Mouse (Mus musculus): Measurements from ENCODE around the gene Kif26a. TPM values are rescaled to one million over a fixed set of nuclear protein-coding genes. Genes with fewer than 3 reads are reported as not detected.

The Kif26a gene
- polyA plus RNA-seq, 1 experiment from 2014 or later: 0.89 TPM

DNA sequence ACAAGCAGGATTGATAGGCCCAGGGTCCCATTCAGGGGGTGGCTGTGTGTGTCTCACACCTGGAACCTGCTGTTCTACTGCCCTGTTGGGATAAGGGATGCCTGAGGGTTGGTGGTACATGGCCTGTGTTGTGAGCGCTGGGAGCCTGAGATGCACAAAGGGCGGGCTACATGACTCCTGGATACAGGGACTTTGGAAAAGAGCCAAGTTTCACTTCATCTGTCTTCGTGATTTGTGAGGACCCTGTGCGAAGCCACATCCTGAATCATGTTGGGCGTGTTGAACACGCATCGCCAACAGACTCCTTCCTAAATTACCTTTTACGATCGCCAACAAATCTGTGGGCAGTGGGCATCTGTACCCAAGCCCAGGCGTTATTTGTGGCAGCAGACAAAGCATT lies 50.6 kb downstream of the Kif26a start:
- Histone ChIP-seq H3K4me1 (replicated peaks; ENCODE audit: control insufficient read depth, insufficient read depth, low read length) (no peaks in the 10 kb centered on the region), H3K9me3 (ENCODE audit: control insufficient read depth) (no peaks in the 10 kb centered on the region), H3K27ac (ENCODE audit: low read depth, low read length) (no peak overlapping the region), H3K4me2 (replicated peaks; ENCODE audit: low read depth) (no peak overlapping the region), H3K36me3 (ENCODE audit: control insufficient read depth, insufficient read depth) (no peaks in the 10 kb centered on the region), H3K9ac (ENCODE audit: low read depth, low read length) (no peak overlapping the region), H3K27me3 (replicated peaks; ENCODE audit: control insufficient read depth, insufficient read depth, low read length) (no peaks in the 10 kb centered on the region), H3K4me3 (ENCODE audit: low read depth, low read length) (no peak overlapping the region)
- no peak for TF ChIP-seq CTCF (IDR thresholded peaks at IDR 0.05; ENCODE audit: low read depth)
- 80% methylated on average over 10 of the region's 10 CpGs for WGBS
- ATAC-seq: no peak

GRCm38 (mm10) chr12:112199363-112199762 lies 53.4 kb downstream of the Kif26a start:
- no peak overlapping the region for H3K4me3 ChIP-seq (ENCODE audit: low read depth, low read length)
- no peak overlapping the region for H3K9ac ChIP-seq (ENCODE audit: low read depth, low read length)
- no peaks in the 10 kb centered on the region for H3K36me3 ChIP-seq (ENCODE audit: control insufficient read depth, insufficient read depth)
- TF ChIP-seq CTCF (IDR thresholded peaks at IDR 0.05; ENCODE audit: low read depth): no peak
- ATAC-seq: no peak
- no peaks in the 10 kb centered on the region for H3K4me1 ChIP-seq (replicated peaks; ENCODE audit: control insufficient read depth, insufficient read depth, low read length)
- H3K4me2 ChIP-seq (replicated peaks; ENCODE audit: low read depth): no peak overlapping the region
- no peaks in the 10 kb centered on the region for H3K9me3 ChIP-seq (ENCODE audit: control insufficient read depth)
- no peaks in the 10 kb centered on the region for H3K27me3 ChIP-seq (replicated peaks; ENCODE audit: control insufficient read depth, insufficient read depth, low read length)
- WGBS: 61% methylated on average over 3 of the region's 3 CpGs
- H3K27ac ChIP-seq (ENCODE audit: low read depth, low read length): no peak overlapping the region

DNA sequence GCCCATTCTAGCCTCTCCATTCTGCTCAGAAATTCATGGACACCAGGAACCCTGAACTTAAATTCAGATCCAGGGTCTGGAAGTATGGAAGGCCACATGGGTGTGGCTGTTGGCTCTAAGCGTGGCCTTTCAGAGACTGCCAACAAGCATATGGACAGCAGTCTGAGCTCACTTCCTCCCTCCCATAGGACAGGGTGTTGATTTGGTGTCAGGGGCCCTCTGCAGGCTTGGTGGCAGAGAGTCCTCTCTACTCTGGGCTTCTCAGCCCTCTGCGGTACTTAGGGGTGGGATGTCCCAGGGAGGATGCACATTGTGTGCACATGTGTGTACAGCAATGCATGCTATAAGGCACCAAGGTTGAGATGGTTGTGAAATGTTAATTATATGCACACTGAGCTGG lies 54.0 kb downstream of the Kif26a start:
- Histone ChIP-seq H3K4me2 (replicated peaks; ENCODE audit: low read depth) (no peak overlapping the region), H3K4me3 (ENCODE audit: low read depth, low read length) (no peak overlapping the region), H3K27ac (ENCODE audit: low read depth, low read length) (no peak overlapping the region), H3K9me3 (ENCODE audit: control insufficient read depth) (no peaks in the 10 kb centered on the region), H3K9ac (ENCODE audit: low read depth, low read length) (no peak overlapping the region), H3K27me3 (replicated peaks; ENCODE audit: control insufficient read depth, insufficient read depth, low read length) (no peaks in the 10 kb centered on the region), H3K36me3 (ENCODE audit: control insufficient read depth, insufficient read depth) (no peaks in the 10 kb centered on the region), H3K4me1 (replicated peaks; ENCODE audit: control insufficient read depth, insufficient read depth, low read length) (no peaks in the 10 kb centered on the region)
- no peak for ATAC-seq
- WGBS: 62% methylated on average over 2 of the region's 2 CpGs
- peak; percentile 29; the same call in 1 of the 2 replicates for TF ChIP-seq CTCF (IDR thresholded peaks at IDR 0.05; ENCODE audit: low read depth)

DNA sequence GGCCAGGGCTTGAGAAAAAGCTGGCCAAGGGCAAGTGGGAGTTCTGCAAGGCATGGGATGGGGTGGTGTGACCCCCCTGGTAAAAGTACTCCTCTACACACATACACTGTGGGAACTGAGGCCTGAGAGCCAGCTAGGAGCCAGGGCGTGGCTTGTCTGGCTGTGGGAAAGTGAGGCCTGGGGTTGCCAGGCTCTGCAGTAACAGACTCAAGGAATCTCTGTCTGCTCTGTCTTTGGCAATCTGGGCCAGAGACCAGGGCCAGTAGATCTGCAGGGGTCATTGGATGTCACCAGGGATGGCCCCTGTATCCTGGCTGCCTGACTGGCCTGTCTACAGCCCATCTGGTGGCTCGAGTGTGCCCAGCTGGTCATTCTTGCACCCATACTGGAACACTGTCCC lies 61.2 kb downstream of the Kif26a start:
- no peak overlapping the region for H3K4me2 ChIP-seq (replicated peaks; ENCODE audit: low read depth)
- no peaks in the 10 kb centered on the region for H3K27me3 ChIP-seq (replicated peaks; ENCODE audit: control insufficient read depth, insufficient read depth, low read length)
- H3K27ac ChIP-seq (ENCODE audit: low read depth, low read length): no peak overlapping the region
- ATAC-seq: no peak
- no peaks in the 10 kb centered on the region for H3K4me1 ChIP-seq (replicated peaks; ENCODE audit: control insufficient read depth, insufficient read depth, low read length)
- WGBS: 75% methylated on average over 2 of the region's 2 CpGs
- no peak overlapping the region for H3K9ac ChIP-seq (ENCODE audit: low read depth, low read length)
- H3K9me3 ChIP-seq (ENCODE audit: control insufficient read depth): no peaks in the 10 kb centered on the region
- H3K4me3 ChIP-seq (ENCODE audit: low read depth, low read length): no peak overlapping the region
- no peaks in the 10 kb centered on the region for H3K36me3 ChIP-seq (ENCODE audit: control insufficient read depth, insufficient read depth)
- TF ChIP-seq CTCF (IDR thresholded peaks at IDR 0.05; ENCODE audit: low read depth): no peak

- no peak overlapping the region for H3K4me2 ChIP-seq (replicated peaks; ENCODE audit: low read depth)
- H3K36me3 ChIP-seq (ENCODE audit: control insufficient read depth, insufficient read depth): no peaks in the 10 kb centered on the region
- H3K27me3 ChIP-seq (replicated peaks; ENCODE audit: control insufficient read depth, insufficient read depth, low read length): no peaks in the 10 kb centered on the region
- no peak overlapping the region for H3K27ac ChIP-seq (ENCODE audit: low read depth, low read length)
- no peak for TF ChIP-seq CTCF (IDR thresholded peaks at IDR 0.05; ENCODE audit: low read depth)
- H3K9me3 ChIP-seq (ENCODE audit: control insufficient read depth): no peaks in the 10 kb centered on the region
- WGBS: 79% methylated on average over 4 of the region's 4 CpGs
- ATAC-seq: no peak
- H3K4me3 ChIP-seq (ENCODE audit: low read depth, low read length): no peak overlapping the region
- H3K4me1 ChIP-seq (replicated peaks; ENCODE audit: control insufficient read depth, insufficient read depth, low read length): no peaks in the 10 kb centered on the region
- no peak overlapping the region for H3K9ac ChIP-seq (ENCODE audit: low read depth, low read length)
Observed at GRCm38 (mm10) chr12:112207734-112208133, 61.7 kb downstream of the Kif26a start.

DNA sequence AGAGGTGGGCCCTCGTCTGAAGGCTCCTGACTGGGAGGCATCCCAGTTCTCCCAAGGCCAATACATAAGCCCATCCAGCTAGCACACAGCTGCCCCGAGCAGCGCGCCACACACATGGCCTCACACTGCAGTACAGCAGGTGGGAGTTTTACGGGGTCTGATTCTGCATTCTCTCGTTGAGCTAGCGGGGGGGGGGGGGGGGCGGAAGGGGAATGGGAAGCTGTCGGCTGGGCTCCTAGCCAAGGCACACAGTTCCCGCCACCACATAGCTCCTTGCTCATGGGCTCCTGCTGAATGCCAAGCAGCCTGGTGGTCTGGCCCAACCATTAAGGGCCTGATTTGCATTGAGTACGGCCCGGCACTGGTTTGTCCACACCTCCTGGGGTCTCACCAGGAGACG lies 64.6 kb downstream of the Kif26a start:
- no peak for TF ChIP-seq CTCF (IDR thresholded peaks at IDR 0.05; ENCODE audit: low read depth)
- Histone ChIP-seq H3K4me2 (replicated peaks; ENCODE audit: low read depth) (no peak overlapping the region), H3K27me3 (replicated peaks; ENCODE audit: control insufficient read depth, insufficient read depth, low read length) (no peaks in the 10 kb centered on the region), H3K9ac (ENCODE audit: low read depth, low read length) (no peak overlapping the region), H3K4me3 (ENCODE audit: low read depth, low read length) (no peak overlapping the region), H3K27ac (ENCODE audit: low read depth, low read length) (no peak overlapping the region), H3K4me1 (replicated peaks; ENCODE audit: control insufficient read depth, insufficient read depth, low read length) (no peaks in the 10 kb centered on the region), H3K9me3 (ENCODE audit: control insufficient read depth) (no peaks in the 10 kb centered on the region), H3K36me3 (ENCODE audit: control insufficient read depth, insufficient read depth) (no peaks in the 10 kb centered on the region)
- 60% methylated on average over 11 of the region's 13 CpGs for WGBS
- ATAC-seq: no peak

- no peaks in the 10 kb centered on the region for H3K36me3 ChIP-seq (ENCODE audit: control insufficient read depth, insufficient read depth)
- no peak overlapping the region for H3K4me2 ChIP-seq (replicated peaks; ENCODE audit: low read depth)
- no peaks in the 10 kb centered on the region for H3K9me3 ChIP-seq (ENCODE audit: control insufficient read depth)
- no peak for ATAC-seq
- H3K4me1 ChIP-seq (replicated peaks; ENCODE audit: control insufficient read depth, insufficient read depth, low read length): no peaks in the 10 kb centered on the region
- TF ChIP-seq CTCF (IDR thresholded peaks at IDR 0.05; ENCODE audit: low read depth): no peak
- no peaks in the 10 kb centered on the region for H3K27me3 ChIP-seq (replicated peaks; ENCODE audit: control insufficient read depth, insufficient read depth, low read length)
- no peak overlapping the region for H3K9ac ChIP-seq (ENCODE audit: low read depth, low read length)
- H3K27ac ChIP-seq (ENCODE audit: low read depth, low read length): no peak overlapping the region
- H3K4me3 ChIP-seq (ENCODE audit: low read depth, low read length): no peak overlapping the region
- WGBS: 25% methylated on average over 12 of the region's 13 CpGs
Observed at GRCm38 (mm10) chr12:112214441-112214857, 68.4 kb downstream of the Kif26a start.

All from intestine, postnatal 0 days (tissue).